Mouse (Mus musculus) adrenal gland, postnatal 4 days (tissue): ENCODE measurements around the gene Kremen2. TPM values are rescaled to one million over a fixed set of nuclear protein-coding genes. Genes with fewer than 3 reads are reported as not detected.

Source experiments
- total RNA-seq, 2 experiments: library from RNA; stranded (reverse); gene quantifications; 2 replicates each; pipeline ENCODE4 v1.2.3; 2021

The Kremen2 gene
- total RNA-seq, 2 experiments from 2014 or later: 0.14 TPM; not detected in 1

Other genes with a start within 250 kb of the Kremen2 start
- gene Zfp213, start 181.6 kb downstream of the Kremen2 start, total RNA-seq: 10 to 100 TPM in 1 of 2 experiments, 1 to 10 TPM in 1; 8.5 to 11.5 TPM
- gene Zfp13, start 146.3 kb downstream of the Kremen2 start, total RNA-seq: 10 to 100 TPM; 27.5 to 29.7 TPM
- gene Zscan10, start 145.0 kb downstream of the Kremen2 start, total RNA-seq: not detected
- gene Mmp25, start 100.6 kb downstream of the Kremen2 start, total RNA-seq: under 1 TPM; 0.56 to 0.90 TPM
- under 1 TPM in 1 of 2 experiments, not detected in 1; 0.31 TPM for gene Bicdl2, start 85.3 kb downstream of the Kremen2 start, total RNA-seq
- 100 to 1,000 TPM; 132 to 134 TPM for gene Hcfc1r1, start 72.2 kb downstream of the Kremen2 start, total RNA-seq
- 10 to 100 TPM; 26.7 to 27.5 TPM for gene Thoc6, start 72.0 kb downstream of the Kremen2 start, total RNA-seq
- 10 to 100 TPM; 53.2 to 53.8 TPM for gene Tnfrsf12a, start 68.4 kb downstream of the Kremen2 start, total RNA-seq
- 10 to 100 TPM in 1 of 2 experiments, not detected in 1; 12.1 TPM for gene Cldn6, start 66.6 kb downstream of the Kremen2 start, total RNA-seq
- 1 to 10 TPM in 1 of 2 experiments, not detected in 1; 2.4 TPM for gene Cldn9, start 61.8 kb downstream of the Kremen2 start, total RNA-seq
- gene 1520401A03Rik, start 23.1 kb downstream of the Kremen2 start, total RNA-seq: 1 to 10 TPM in 1 of 2 experiments, under 1 TPM in 1; 0.99 to 1.3 TPM
- 10 to 100 TPM; 20.0 to 22.4 TPM for gene Pkmyt1, start 19.5 kb downstream of the Kremen2 start, total RNA-seq
- 10 to 100 TPM; 13.8 to 14.6 TPM for gene Paqr4, start 5.0 kb downstream of the Kremen2 start, total RNA-seq
- 10 to 100 TPM; 60.9 to 62.4 TPM for gene Flywch1, start 25.8 kb upstream of the Kremen2 start, total RNA-seq
- gene Flywch2, start 40.2 kb upstream of the Kremen2 start, total RNA-seq: 10 to 100 TPM; 14.0 to 14.4 TPM
- gene Srrm2, start 44.7 kb upstream of the Kremen2 start, total RNA-seq: 100 to 1,000 TPM; 855 to 927 TPM
- gene Elob, start 83.3 kb upstream of the Kremen2 start, total RNA-seq: 100 to 1,000 TPM; 364 to 381 TPM
- gene Prss33, start 90.2 kb upstream of the Kremen2 start, total RNA-seq: not detected
- not detected for gene Prss32, start 98.0 kb upstream of the Kremen2 start, total RNA-seq
- gene Prss41, start 98.3 kb upstream of the Kremen2 start, total RNA-seq: 1 to 10 TPM; 1.6 to 1.9 TPM
- gene Prss21, start 122.2 kb upstream of the Kremen2 start, total RNA-seq: not detected
- gene Dcpp1, start 135.0 kb upstream of the Kremen2 start, total RNA-seq: not detected
- gene Dcpp2, start 135.0 kb upstream of the Kremen2 start, total RNA-seq: not detected
- not detected for gene Dcpp3, start 171.6 kb upstream of the Kremen2 start, total RNA-seq
- gene Sbp, start 195.8 kb upstream of the Kremen2 start, total RNA-seq: not detected
- gene Sbpl, start 209.4 kb upstream of the Kremen2 start, total RNA-seq: not detected
- gene Prss30, start 234.7 kb upstream of the Kremen2 start, total RNA-seq: not detected